Mouse (Mus musculus) mature B cell (primary cell): ENCODE results near the gene Ankrd12.
"Not testable (repeated sequence)": the region's sequence is repeated elsewhere in the genome, so short reads cannot be mapped to it uniquely, and the experiment has no call there.

Experiments
- in situ Hi-C: fragments of 300-500 bp; cut with MboI; formaldehyde crosslinking; loops from 2 replicates; pipeline ENCODE4 v1.14.3; 2019

The Ankrd12 gene

GRCm38 (mm10) chr17:65988151-65988820, 88.6 kb downstream of the Ankrd12 start:
- in situ Hi-C loops, result no loop called here

- in situ Hi-C loops, result not testable (repeated sequence)
These were observed 100.2 kb downstream of the Ankrd12 start for GRCm38 (mm10) chr17:65976720-65977119.

GRCm38 (mm10) chr17:65967751-65968150, 109.1 kb downstream of the Ankrd12 start:
- in situ Hi-C loops, result no loop called here

- in situ Hi-C loops, result no loop called here
These were observed 114.6 kb downstream of the Ankrd12 start for GRCm38 (mm10) chr17:65962263-65962662.

GRCm38 (mm10) chr17:65961606-65962136, 115.2 kb downstream of the Ankrd12 start:
- in situ Hi-C loops, result no loop called here

GRCm38 (mm10) chr17:65959011-65959410, 117.9 kb downstream of the Ankrd12 start:
- in situ Hi-C loops, result loop anchor here (10.0 kb wide), 1 partner anchor 146 kb away; the partner anchor contains the start of gene Ndufv2

GRCm38 (mm10) chr17:65958366-65958765, 118.5 kb downstream of the Ankrd12 start:
- in situ Hi-C loops, result loop anchor here (10.0 kb wide), 1 partner anchor 146 kb away; the partner anchor contains the start of gene Ndufv2

- in situ Hi-C loops, result loop anchor here (10.0 kb wide), 1 partner anchor 147 kb away; the partner anchor contains the start of gene Ndufv2
These were observed 119.0 kb downstream of the Ankrd12 start for GRCm38 (mm10) chr17:65957782-65958325.

GRCm38 (mm10) chr17:65956993-65957781, 119.7 kb downstream of the Ankrd12 start:
- in situ Hi-C loops, result loop anchor here (10.0 kb wide), 1 partner anchor 148 kb away; the partner anchor contains the start of gene Ndufv2

- in situ Hi-C loops, result loop anchor here (10.0 kb wide), 1 partner anchor 149 kb away; the partner anchor contains the start of gene Ndufv2
These were observed 120.7 kb downstream of the Ankrd12 start for GRCm38 (mm10) chr17:65956140-65956539.

GRCm38 (mm10) chr17:65953959-65954358, 122.9 kb downstream of the Ankrd12 start:
- in situ Hi-C loops, result loop anchor here (10.0 kb wide), 1 partner anchor 151 kb away; the partner anchor contains the start of gene Ndufv2

- in situ Hi-C loops, result loop anchor here (10.0 kb wide), 1 partner anchor 153 kb away; the partner anchor contains the start of gene Ndufv2
These were observed 124.8 kb downstream of the Ankrd12 start for GRCm38 (mm10) chr17:65952083-65952482.

GRCm38 (mm10) chr17:65950622-65951404, 126.1 kb downstream of the Ankrd12 start, which contains the start of gene Twsg1:
Twsg1 (minus strand) TSS chr17:65951226.
- in situ Hi-C loops, result loop anchor here (10.0 kb wide), 1 partner anchor 154 kb away; the partner anchor contains the start of gene Ndufv2

GRCm38 (mm10) chr17:65950183-65950582, 126.7 kb downstream of the Ankrd12 start:
- in situ Hi-C loops, result loop anchor here (10.0 kb wide), 1 partner anchor 155 kb away; the partner anchor contains the start of gene Ndufv2

GRCm38 (mm10) chr17:65947307-65947706, 129.6 kb downstream of the Ankrd12 start:
- in situ Hi-C loops, result loop anchor here (5.0 kb wide), 1 partner anchor 65 kb away; no protein-coding TSS in a partner anchor

GRCm38 (mm10) chr17:65945420-65945819, 131.5 kb downstream of the Ankrd12 start:
- in situ Hi-C loops, result loop anchor here (5.0 kb wide), 1 partner anchor 63 kb away; no protein-coding TSS in a partner anchor

GRCm38 (mm10) chr17:65942394-65942793, 134.5 kb downstream of the Ankrd12 start:
- in situ Hi-C loops, result no loop called here

- in situ Hi-C loops, result no loop called here
These were observed 135.6 kb downstream of the Ankrd12 start for GRCm38 (mm10) chr17:65941275-65941674.

GRCm38 (mm10) chr17:65940221-65940620, 136.7 kb downstream of the Ankrd12 start:
- in situ Hi-C loops, result no loop called here

- in situ Hi-C loops, result no loop called here
These were observed 137.3 kb downstream of the Ankrd12 start for GRCm38 (mm10) chr17:65939461-65940192.
